Mouse (Mus musculus): ENCODE results near the gene Fam189a1.
A peak's percentile ranks its signal among the peaks of the same experiment; 100 is the strongest.

Fam189a1 gene

DNA sequence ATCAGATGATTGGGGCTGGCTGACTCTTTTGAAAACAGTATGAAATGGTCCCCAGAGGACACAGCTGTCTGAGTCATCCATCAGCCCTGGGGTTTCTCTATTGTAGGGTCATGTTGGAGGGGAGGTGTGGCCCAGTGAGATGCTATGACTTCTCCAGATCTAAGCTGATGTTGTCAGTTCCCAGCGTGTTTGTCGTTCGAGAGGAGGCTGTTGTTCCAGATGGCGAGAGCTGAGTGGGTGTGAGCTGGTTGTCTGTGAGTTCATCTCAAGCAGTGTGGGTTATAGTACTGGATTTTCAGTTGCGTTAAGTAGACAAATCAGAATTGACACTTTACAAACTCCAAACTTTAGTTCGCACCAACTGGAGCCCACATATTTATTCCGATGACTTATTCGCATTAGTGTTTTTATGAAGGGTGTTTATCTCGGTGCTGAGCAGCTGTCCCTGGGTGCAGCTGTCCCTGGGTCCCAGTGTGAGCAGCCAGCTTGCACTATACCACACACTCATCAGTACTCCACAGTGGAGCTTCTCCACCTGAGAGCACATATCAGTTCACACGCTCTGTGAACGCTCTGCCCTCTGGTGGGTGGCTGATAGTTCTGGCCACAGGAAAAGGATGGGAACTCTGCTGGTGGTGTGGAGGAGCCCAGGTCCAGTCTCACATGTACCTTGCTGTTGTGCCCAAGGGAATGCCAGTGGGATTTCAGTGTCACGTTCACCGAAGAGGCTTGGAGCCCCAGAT, 446.7 kb downstream of the Fam189a1 start:
- DNase-seq, result peak; percentile 6

GRCm38 (mm10) chr7:64708176-64708575, 448.2 kb downstream of the Fam189a1 start:
- DNase-seq, result no peak
